Mouse (Mus musculus) layer of hippocampus, adult 18-20 months (tissue): ENCODE measurements at regions not wholly inside any gene's neighbourhood (a gene's known extent, or its start where the extent isn't known, plus 50 kb on each side); places are given as distances from the start of the nearest gene placed in this dataset.
A peak's percentile ranks its signal among the peaks of the same experiment; 100 is the strongest.

Source experiments
- DNase-seq, 2 experiments: peaks; one replicate each; pipeline ENCODE4 v3.0.0; 2022; ENCODE audit warnings: low spot score in 2 of 2

DNA sequence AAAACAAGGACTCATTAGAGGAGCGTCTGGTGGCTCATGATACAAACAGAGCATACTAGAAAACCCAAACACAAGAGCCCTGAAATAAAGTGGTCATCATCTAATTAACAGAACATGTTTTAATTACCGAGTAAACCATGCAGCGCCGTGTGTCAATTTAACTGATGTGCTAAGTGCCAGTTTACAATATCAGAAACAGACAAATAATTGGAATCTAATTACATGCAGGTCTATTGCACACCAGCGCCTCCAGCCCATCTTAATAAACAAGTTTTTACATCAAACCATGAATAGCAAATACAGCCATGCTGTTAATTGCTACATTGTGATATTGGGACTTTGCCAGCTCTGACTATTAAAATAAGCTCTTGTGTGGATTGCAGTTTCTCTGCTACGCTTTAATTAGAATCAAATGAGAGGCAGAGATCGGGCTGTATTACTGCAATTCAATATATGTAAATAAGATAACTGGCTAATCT is 425.3 kb upstream of the Gm765 start:
- peak in 1 of 2 experiments; percentile 36 for DNase-seq

GRCm38 (mm10) chr6:98754487-98754886 is 411.9 kb upstream of the Gm765 start:
- no peak for DNase-seq

- no peak for DNase-seq
Observed at GRCm38 (mm10) chr6:98748618-98749017, 406.1 kb upstream of the Gm765 start.

- DNase-seq, result no peak
Observed at GRCm38 (mm10) chr6:98746976-98747375, 404.4 kb upstream of the Gm765 start.

DNA sequence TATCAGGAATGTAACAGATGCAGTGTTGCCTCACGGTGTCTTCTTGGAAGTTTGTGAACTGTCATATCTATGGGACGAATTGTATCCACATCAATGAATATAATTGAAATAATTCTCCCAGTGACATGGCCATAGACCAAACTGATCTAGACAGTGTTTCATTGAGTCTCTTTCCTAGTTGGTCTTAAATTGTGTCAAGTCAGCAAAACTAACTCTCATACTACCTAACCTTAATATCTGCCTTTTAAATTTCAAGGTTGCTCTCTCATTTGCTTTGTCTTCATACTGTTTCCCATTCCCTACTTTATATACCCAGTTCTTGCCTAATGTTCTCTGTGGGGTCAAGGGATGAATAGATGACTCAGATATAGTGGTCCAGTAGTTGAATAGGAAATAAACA is 397.9 kb upstream of the Gm765 start:
- no peak for DNase-seq

DNA sequence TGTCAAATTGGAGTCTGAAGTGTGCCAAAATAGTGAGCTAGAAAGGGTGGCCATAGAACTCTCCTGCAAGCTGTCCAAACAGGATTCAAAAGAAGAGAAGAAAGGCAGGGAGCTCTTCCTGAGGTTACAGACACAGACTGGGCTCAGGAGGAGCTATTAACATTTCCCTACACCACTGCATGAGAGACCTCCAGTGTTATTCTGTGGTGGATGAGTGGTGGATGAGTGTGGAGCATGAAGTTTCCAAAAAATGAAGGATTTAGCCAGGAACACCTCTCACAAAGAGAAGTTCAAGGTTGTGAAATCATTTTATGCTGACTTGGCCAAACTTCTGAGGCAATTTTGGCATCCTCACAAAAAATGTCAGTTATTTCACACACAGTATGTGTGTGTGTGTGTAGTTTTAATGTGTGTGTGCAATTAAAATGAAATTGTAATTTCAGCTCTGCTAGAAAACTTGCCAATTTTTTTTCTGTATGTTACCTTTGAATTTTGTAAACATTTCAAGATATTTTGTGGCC is 388.5 kb upstream of the Gm765 start:
- DNase-seq, result no peak

- no peak for DNase-seq
Observed at GRCm38 (mm10) chr6:98726605-98727144, 384.1 kb upstream of the Gm765 start.

DNA sequence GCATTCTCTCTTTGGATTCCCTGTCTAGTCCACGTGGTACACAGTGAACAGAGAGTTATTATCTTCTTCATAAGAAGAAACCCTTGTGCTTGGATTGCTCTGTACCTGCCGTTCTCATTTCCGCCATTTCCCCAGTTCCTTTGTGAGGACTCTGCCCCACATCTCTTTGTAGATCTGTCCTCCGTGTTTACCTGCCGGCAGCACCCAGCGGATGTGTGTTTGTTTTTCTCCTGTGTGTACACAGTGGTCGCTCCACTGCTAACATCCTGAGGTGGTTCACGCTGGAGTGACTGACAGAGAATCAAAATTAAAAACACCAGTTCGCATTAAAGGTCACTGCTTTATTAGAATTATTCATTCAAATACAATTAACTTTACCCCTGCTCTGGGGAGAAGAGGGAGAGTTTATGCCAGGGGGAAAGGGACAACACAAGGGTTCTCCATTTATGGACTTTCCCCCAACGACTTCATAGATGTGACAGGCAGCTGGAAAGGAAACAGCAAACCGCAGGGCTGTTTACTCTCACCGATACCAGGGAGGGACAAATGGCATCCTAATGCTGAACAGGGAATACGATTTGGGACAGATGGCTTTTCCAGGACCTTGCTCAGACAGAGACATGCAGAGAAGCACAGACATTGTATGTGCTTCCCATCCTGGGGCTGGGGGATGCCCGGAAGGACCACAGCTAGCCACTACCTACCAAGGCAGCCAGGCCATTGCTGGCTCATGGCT is 362.5 kb upstream of the Gm765 start:
- DNase-seq, result no peak

- DNase-seq, result no peak
Observed at GRCm38 (mm10) chr6:98697571-98697970, 355.0 kb upstream of the Gm765 start.

- no peak for DNase-seq
Observed at GRCm38 (mm10) chr6:98693411-98693810, 350.9 kb upstream of the Gm765 start.

DNA sequence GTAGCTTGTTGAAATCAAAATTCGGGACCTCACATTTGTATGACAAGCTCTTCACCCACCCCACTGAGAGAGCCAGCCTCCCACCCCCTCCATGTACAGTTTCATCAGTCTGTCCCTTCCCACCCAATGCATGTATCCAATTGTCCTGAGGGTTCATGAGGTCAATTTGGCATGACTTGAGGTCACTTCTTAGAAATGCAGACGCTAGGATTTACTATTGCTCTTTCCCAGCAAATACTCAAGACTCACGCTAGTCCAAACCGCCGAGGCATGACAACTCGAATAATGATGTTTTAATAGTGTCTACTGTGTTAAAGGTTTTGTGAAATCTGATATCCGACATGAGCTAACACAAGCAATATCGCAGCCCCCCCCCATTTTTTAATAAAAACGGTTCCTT is 347.6 kb upstream of the Gm765 start:
- DNase-seq, result no peak

DNA sequence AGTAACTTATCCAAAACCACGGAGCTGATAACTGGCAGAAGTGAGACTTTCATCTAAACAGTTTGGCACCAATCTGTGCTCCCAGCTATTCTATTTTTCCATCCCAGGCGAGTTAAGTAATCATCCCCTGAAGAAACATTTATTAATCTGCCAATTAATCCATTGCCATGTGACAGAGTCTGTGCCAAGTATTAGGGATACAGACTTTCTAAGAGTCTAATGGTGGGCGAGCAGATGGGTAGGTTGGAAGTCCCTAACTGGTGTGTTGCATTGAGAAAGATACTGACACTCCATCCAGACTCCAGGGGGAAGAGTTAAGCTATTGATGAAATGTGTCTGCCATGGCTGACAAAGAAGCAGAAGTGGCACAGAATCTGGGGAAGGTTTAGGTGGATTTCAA is 346.8 kb upstream of the Gm765 start:
- peak; percentile 58 to 79 for DNase-seq

DNA sequence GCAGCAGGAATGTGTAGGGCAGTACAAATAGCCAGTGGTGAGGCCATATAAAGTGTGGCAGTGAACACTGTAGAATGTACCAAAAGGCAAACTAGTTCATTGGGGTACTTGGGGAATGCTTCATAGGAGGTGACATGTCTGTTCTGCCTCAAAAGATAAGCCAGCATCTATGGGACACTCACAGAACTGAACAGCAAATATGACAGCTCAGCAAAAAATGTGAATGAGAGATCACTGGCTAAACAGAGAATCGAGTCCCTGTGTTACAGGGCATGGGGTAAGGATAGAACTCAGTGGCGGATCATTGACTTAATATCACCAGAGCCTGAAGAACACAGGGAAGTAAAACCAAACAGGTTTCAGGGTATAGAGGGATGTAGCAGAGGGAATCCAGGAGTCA is 346.1 kb upstream of the Gm765 start:
- DNase-seq, result no peak

DNA sequence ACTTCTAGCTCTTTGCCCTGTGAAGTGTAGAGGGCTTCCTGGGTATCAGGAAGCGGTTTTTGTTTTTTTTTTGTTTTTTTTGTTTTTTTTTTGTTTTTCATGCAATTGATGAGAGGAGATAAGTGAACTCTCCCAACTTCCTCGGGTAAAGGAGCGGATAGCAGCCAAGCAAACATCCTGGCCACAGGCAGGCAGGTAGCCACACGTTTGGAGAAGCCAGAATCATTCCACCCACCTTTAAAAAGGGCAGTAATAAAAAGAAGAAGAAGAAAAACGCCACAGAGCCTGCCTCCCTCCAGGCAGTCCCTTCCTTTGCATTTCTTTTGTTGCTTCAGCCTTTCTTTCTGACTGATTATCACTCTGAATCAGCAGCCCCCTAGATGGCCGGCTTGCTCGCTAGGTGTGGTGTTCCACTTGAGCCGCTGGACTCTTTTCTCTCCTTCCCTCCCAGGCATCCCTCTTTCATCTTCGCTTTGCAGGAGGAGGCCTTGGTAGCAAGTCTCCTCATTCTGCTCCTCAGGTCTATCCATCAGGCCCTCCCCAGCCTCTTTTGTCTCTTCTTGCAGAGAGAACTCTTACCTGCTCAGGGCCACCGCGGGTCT is 323.9 kb upstream of the Gm765 start:
- DNase-seq, result no peak

DNA sequence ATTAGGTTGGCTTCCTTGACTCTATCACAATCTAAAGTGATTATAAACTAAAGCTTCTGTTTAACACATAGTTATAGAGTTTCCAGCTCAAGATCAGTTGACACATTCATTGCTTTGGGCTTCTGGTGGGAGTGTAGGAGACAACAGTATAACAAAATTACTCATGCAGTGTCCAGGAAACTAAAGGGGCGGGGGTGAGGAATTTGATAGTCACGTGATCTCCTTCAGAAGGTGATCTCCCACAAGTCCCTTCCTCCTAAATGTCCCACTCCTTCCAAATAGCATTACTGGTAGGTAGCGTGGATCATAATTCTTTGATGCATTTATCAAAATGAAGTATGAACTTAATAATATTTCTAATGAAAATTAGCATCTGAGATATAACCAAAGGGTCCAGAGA is 309.3 kb upstream of the Gm765 start:
- DNase-seq, result no peak

DNA sequence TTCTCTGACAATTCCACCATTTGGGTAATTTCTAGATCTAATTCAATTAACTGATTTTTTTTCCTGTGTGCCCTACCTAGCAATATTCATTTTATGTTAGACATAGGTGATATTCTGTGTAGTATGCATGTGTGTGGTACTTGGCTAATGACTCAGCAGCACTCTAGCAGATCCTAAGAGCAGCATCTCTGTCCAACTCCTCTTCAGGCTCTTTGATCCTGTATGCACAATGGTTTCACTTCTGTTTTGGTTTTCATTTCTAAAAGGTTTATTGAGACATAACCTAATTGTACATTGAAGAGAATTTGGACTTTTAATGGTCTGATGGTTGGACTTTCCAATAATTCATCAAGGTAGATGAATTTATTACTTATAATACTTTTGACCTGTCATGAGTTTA is 308.8 kb upstream of the Gm765 start:
- no peak for DNase-seq

GRCm38 (mm10) chr6:98640316-98640715 is 297.8 kb upstream of the Gm765 start:
- no peak for DNase-seq

GRCm38 (mm10) chr6:98635816-98636215 is 293.3 kb upstream of the Gm765 start:
- DNase-seq, result no peak

DNA sequence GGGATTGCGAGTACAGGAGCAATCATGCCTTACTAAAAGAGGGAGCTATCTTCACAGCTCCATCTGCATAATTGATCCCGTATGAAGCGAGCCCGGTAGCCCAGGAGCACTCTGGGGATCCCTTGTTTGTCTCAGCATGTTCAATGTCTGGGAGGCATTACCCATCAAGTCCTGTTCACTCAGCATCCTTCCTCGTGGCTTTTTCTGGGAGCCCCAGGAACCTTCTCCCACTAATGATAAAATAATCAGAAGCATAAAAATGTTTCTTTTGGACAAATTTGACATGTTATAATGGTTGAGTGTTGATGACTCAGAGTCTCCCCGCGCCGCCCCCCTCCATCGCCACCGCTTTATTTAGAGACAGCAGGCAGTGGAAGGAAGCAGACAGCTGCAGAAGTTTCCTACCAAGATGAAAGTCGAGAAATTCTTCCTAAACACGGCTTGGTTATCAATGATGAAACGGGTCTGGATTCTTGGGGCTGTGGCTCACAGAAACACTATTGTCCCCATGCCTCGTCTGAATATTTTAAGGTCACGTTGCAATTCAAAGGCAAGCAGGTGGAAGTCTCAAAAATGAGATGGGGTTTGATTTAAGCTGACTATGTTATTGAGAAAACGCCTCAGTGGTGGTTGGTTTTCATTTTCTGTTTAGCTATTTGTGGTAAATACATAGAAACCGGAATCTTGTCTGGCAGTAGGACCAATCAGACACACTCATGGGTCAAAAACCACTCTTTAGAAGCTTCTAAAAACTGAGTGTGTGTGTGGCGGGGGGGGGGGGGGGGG is 289.9 kb upstream of the Gm765 start:
- DNase-seq, result peak; percentile 44 to 72

- no peak for DNase-seq
Observed at GRCm38 (mm10) chr6:98631269-98631668, 288.7 kb upstream of the Gm765 start.

DNA sequence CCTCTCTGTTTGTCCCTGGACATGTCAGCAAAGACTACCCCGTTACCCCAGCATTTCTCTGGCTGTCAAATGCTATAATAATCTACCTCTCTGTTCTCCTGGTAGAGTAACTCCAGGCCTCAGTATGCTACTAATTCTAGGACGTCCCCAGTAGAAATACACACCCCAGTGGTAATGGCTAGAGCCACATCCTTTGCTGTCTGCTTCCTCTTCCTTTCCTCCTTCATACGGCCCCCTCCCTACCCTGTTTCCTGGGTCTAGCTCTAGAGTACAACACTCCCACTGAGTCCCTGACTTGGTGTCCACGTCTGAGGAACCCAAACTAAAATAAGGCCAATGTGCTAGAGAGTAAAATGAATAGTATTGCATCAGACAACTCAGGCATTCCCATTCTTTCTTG is 287.1 kb upstream of the Gm765 start:
- DNase-seq, result no peak

DNA sequence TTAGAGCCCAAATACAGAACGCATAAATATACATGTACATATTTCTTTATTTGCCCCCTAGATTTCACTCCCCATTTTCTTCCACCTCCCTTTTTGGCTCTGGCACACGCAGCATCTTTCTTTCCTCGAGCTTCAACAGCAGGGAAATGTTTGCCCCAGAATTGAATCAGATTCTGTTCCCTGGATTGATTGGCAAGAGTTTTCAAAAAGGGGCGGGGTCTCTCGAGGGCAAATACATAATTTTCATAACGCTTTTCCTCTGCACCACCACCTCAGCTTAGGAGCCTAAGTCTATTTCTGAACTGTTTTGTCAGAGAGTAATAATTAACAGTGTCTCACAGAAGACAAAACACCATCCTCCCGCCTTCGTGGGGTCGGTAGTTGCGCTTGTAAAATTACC is 283.9 kb upstream of the Gm765 start:
- DNase-seq, result peak in 1 of 2 experiments; percentile 6
